Mouse (Mus musculus): ENCODE results near the gene Lypla2. TPM values are rescaled to one million over a fixed set of nuclear protein-coding genes. Genes with fewer than 3 reads are reported as not detected.
A peak's percentile ranks its signal among the peaks of the same experiment; 100 is the strongest.

Lypla2 gene
- 45.2 and 63.2 TPM in 2 replicates for total RNA-seq (2014; fragmentation: Nextera tagmentation)
- 13.7 and 17.5 TPM in 2 replicates for total RNA-seq (2017)

GRCm38 (mm10) chr4:135972556-135972906 is at the start of gene Lypla2:
Lypla2 (minus strand) TSS chr4:135972626.
- peak; percentile 74 for ATAC-seq (replicated peaks; ENCODE audit: low FRiP score, low TSS enrichment, poor library complexity, severe bottlenecking)

GRCm38 (mm10) chr4:136021549-136022047 is 49.2 kb upstream of the Lypla2 start, which contains the start of gene Eloa:
Eloa (minus strand) TSS chr4:136021763.
- peak; percentile 99 for ATAC-seq (replicated peaks; ENCODE audit: low FRiP score, low TSS enrichment, poor library complexity, severe bottlenecking)

GRCm38 (mm10) chr4:136020743-136021548 is 48.5 kb upstream of the Lypla2 start:
- ATAC-seq (replicated peaks; ENCODE audit: low FRiP score, low TSS enrichment, poor library complexity, severe bottlenecking): 0 out of 2 replicates have a peak, but pooled peaks have one; percentile 35

- ATAC-seq (replicated peaks; ENCODE audit: low FRiP score, low TSS enrichment, poor library complexity, severe bottlenecking): no peak
These were observed 43.7 kb upstream of the Lypla2 start for GRCm38 (mm10) chr4:136016059-136016602.

GRCm38 (mm10) chr4:136010586-136010985 is 38.2 kb upstream of the Lypla2 start:
- ATAC-seq (replicated peaks; ENCODE audit: low FRiP score, low TSS enrichment, poor library complexity, severe bottlenecking): no peak

GRCm38 (mm10) chr4:136008782-136009447 is 36.5 kb upstream of the Lypla2 start:
- ATAC-seq (replicated peaks; ENCODE audit: low FRiP score, low TSS enrichment, poor library complexity, severe bottlenecking): no peak

GRCm38 (mm10) chr4:136006821-136007220 is 34.4 kb upstream of the Lypla2 start:
- ATAC-seq (replicated peaks; ENCODE audit: low FRiP score, low TSS enrichment, poor library complexity, severe bottlenecking): no peak

- no peak for ATAC-seq (replicated peaks; ENCODE audit: low FRiP score, low TSS enrichment, poor library complexity, severe bottlenecking)
These were observed 32.5 kb upstream of the Lypla2 start for GRCm38 (mm10) chr4:136004921-136005320.

GRCm38 (mm10) chr4:136004107-136004675 is 31.8 kb upstream of the Lypla2 start:
- peak; percentile 74; the same call in 1 of the 2 replicates for ATAC-seq (replicated peaks; ENCODE audit: low FRiP score, low TSS enrichment, poor library complexity, severe bottlenecking)

- ATAC-seq (replicated peaks; ENCODE audit: low FRiP score, low TSS enrichment, poor library complexity, severe bottlenecking): no peak
These were observed 22.7 kb upstream of the Lypla2 start for GRCm38 (mm10) chr4:135995118-135995517.

- no peak for ATAC-seq (replicated peaks; ENCODE audit: low FRiP score, low TSS enrichment, poor library complexity, severe bottlenecking)
These were observed 21.5 kb upstream of the Lypla2 start for GRCm38 (mm10) chr4:135993941-135994340.

GRCm38 (mm10) chr4:135987714-135988113 is 15.3 kb upstream of the Lypla2 start:
- ATAC-seq (replicated peaks; ENCODE audit: low FRiP score, low TSS enrichment, poor library complexity, severe bottlenecking): no peak

- peak; percentile 64 for ATAC-seq (replicated peaks; ENCODE audit: low FRiP score, low TSS enrichment, poor library complexity, severe bottlenecking)
These were observed 14.7 kb upstream of the Lypla2 start, which contains the start of gene Pithd1 for GRCm38 (mm10) chr4:135986943-135987710. Pithd1 (minus strand) TSS chr4:135987264.

GRCm38 (mm10) chr4:135986301-135986942 is 14.0 kb upstream of the Lypla2 start:
- peak; percentile 23 for ATAC-seq (replicated peaks; ENCODE audit: low FRiP score, low TSS enrichment, poor library complexity, severe bottlenecking)

- ATAC-seq (replicated peaks; ENCODE audit: low FRiP score, low TSS enrichment, poor library complexity, severe bottlenecking): no peak
These were observed 13.3 kb upstream of the Lypla2 start for GRCm38 (mm10) chr4:135985769-135986168.

- ATAC-seq (replicated peaks; ENCODE audit: low FRiP score, low TSS enrichment, poor library complexity, severe bottlenecking): peak; percentile 77
These were observed 12.8 kb upstream of the Lypla2 start for GRCm38 (mm10) chr4:135985193-135985592.

GRCm38 (mm10) chr4:135984556-135984955 is 12.1 kb upstream of the Lypla2 start:
- ATAC-seq (replicated peaks; ENCODE audit: low FRiP score, low TSS enrichment, poor library complexity, severe bottlenecking): no peak

- no peak for ATAC-seq (replicated peaks; ENCODE audit: low FRiP score, low TSS enrichment, poor library complexity, severe bottlenecking)
These were observed 9.2 kb upstream of the Lypla2 start for GRCm38 (mm10) chr4:135981524-135982063.
